Mouse (Mus musculus) lung, adult 2 months (tissue): Measurements from ENCODE around the gene Mindy4.

ENCODE experiments used
- CTCF ChIP-seq: fragments of 200-500 bp; IDR thresholded peaks from 2 replicates; pipeline ENCODE4 v1.5.1; 2011; ENCODE audit warnings: mild to moderate bottlenecking, low read length, control low read depth; ENCODE audit not compliant: insufficient read depth
- POLR2A ChIP-seq: fragments of 200-500 bp; IDR thresholded peaks from 2 replicates; pipeline ENCODE4 v1.6.1; 2011; ENCODE audit warnings: low read depth, mild to moderate bottlenecking, control low read depth, low read length, borderline replicate concordance; ENCODE audit errors: extremely low read depth

DNA sequence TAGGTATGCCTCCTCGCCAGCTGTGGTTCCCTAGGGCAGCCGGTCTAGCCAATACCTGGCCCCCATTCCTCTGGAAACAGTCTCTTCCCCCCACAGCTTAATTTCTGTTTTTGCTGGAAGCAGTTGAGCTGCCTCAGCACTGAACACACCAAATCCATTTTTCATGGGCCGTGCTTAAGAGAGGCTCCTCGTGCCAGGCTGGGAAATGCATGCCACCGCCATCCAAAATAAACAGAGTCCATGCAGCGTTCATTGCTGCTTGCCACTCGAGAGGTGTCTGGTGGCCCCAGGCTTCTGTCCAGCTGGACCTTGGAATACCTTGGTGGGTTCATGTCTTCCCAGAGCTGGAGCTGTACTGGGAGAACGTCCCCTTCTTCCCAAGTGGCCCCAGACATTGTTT lies 77.8 kb downstream of the Mindy4 start:
- TF ChIP-seq POLR2A (no peak), CTCF (no peak)
